Mouse (Mus musculus): ENCODE measurements around the gene Tuft1. TPM values are rescaled to one million over a fixed set of nuclear protein-coding genes. Genes with fewer than 3 reads are reported as not detected.

The Tuft1 gene
- polyA plus RNA-seq, 1 experiment from 2014 or later = 5.6 TPM

- no peak overlapping the region for H3K27ac ChIP-seq (ENCODE audit: low read length)
- no peaks in the 10 kb centered on the region for H3K36me3 ChIP-seq (ENCODE audit: control insufficient read depth, insufficient read depth)
- H3K9me3 ChIP-seq (ENCODE audit: control insufficient read depth, low read length) = no peaks in the 10 kb centered on the region
- WGBS = 81% methylated on average over 1 of the region's 1 CpGs
- H3K27me3 ChIP-seq (replicated peaks; ENCODE audit: control insufficient read depth, insufficient read depth, low read length) = no peaks in the 10 kb centered on the region
- H3K9ac ChIP-seq (replicated peaks; ENCODE audit: low read depth, low read length) = no peak overlapping the region
- H3K4me2 ChIP-seq (ENCODE audit: low read length) = no peak overlapping the region
- peaks cover 3% of the 10 kb centered on the region; the same call in 1 of the 2 replicates for H3K4me1 ChIP-seq (replicated peaks; ENCODE audit: control insufficient read depth, insufficient read depth, low read length)
- ATAC-seq = no peak
- no peak overlapping the region for H3K4me3 ChIP-seq (replicated peaks; ENCODE audit: low read length)
Observed at GRCm38 (mm10) chr3:94612274-94612673, 46.4 kb downstream of the Tuft1 start.

- H3K9ac ChIP-seq (replicated peaks; ENCODE audit: low read depth, low read length) = 0 out of 2 replicates have a peak overlapping the region, but pooled peaks have one; percentile 11
- H3K4me1 ChIP-seq (replicated peaks; ENCODE audit: control insufficient read depth, insufficient read depth, low read length) = peaks cover 3% of the 10 kb centered on the region; the same call in 1 of the 2 replicates
- no peak overlapping the region for H3K4me2 ChIP-seq (ENCODE audit: low read length)
Observed at GRCm38 (mm10) chr3:94611834-94612233, 46.8 kb downstream of the Tuft1 start.

GRCm38 (mm10) chr3:94611343-94611742 lies 47.3 kb downstream of the Tuft1 start:
- 48% methylated on average over 4 of the region's 4 CpGs for WGBS
- Histone ChIP-seq H3K4me1 (replicated peaks; ENCODE audit: control insufficient read depth, insufficient read depth, low read length) (peaks cover 3% of the 10 kb centered on the region; the same call in 1 of the 2 replicates), H3K9me3 (ENCODE audit: control insufficient read depth, low read length) (no peaks in the 10 kb centered on the region), H3K4me3 (replicated peaks; ENCODE audit: low read length) (no peak overlapping the region), H3K4me2 (ENCODE audit: low read length) (no peak overlapping the region), H3K36me3 (ENCODE audit: control insufficient read depth, insufficient read depth) (no peaks in the 10 kb centered on the region), H3K9ac (replicated peaks; ENCODE audit: low read depth, low read length) (0 out of 2 replicates have a peak overlapping the region, but pooled peaks have one; percentile 11), H3K27me3 (replicated peaks; ENCODE audit: control insufficient read depth, insufficient read depth, low read length) (no peaks in the 10 kb centered on the region), H3K27ac (ENCODE audit: low read length) (no peak overlapping the region)
- ATAC-seq = peak; percentile 69

More at GRCm38 (mm10) chr3:94611834-94612233, 46.8 kb downstream of the Tuft1 start:
- H3K4me3 ChIP-seq (replicated peaks; ENCODE audit: low read length) = no peak overlapping the region
- H3K9me3 ChIP-seq (ENCODE audit: control insufficient read depth, low read length) = no peaks in the 10 kb centered on the region
- H3K36me3 ChIP-seq (ENCODE audit: control insufficient read depth, insufficient read depth) = no peaks in the 10 kb centered on the region
- no peaks in the 10 kb centered on the region for H3K27me3 ChIP-seq (replicated peaks; ENCODE audit: control insufficient read depth, insufficient read depth, low read length)
- H3K27ac ChIP-seq (ENCODE audit: low read length) = no peak overlapping the region
- WGBS = 79% methylated on average over 5 of the region's 5 CpGs
- ATAC-seq = 0 out of 2 replicates have a peak, but pooled peaks have one; percentile 15

- no peaks in the 10 kb centered on the region for H3K27me3 ChIP-seq (replicated peaks; ENCODE audit: control insufficient read depth, insufficient read depth, low read length)
- WGBS = 76% methylated on average over 2 of the region's 2 CpGs
- H3K36me3 ChIP-seq (ENCODE audit: control insufficient read depth, insufficient read depth) = no peaks in the 10 kb centered on the region
- no peaks in the 10 kb centered on the region for H3K9me3 ChIP-seq (ENCODE audit: control insufficient read depth, low read length)
- H3K4me3 ChIP-seq (replicated peaks; ENCODE audit: low read length) = no peak overlapping the region
- no peak overlapping the region for H3K4me2 ChIP-seq (ENCODE audit: low read length)
- H3K9ac ChIP-seq (replicated peaks; ENCODE audit: low read depth, low read length) = no peak overlapping the region
- ATAC-seq = no peak
- H3K27ac ChIP-seq (ENCODE audit: low read length) = no peak overlapping the region
- H3K4me1 ChIP-seq (replicated peaks; ENCODE audit: control insufficient read depth, insufficient read depth, low read length) = peaks cover 3% of the 10 kb centered on the region; the same call in 1 of the 2 replicates
Observed at GRCm38 (mm10) chr3:94610581-94610980, 48.1 kb downstream of the Tuft1 start.

GRCm38 (mm10) chr3:94609621-94610020 lies 49.1 kb downstream of the Tuft1 start:
- no peaks in the 10 kb centered on the region for H3K36me3 ChIP-seq (ENCODE audit: control insufficient read depth, insufficient read depth)
- H3K27ac ChIP-seq (ENCODE audit: low read length) = no peak overlapping the region
- no peak overlapping the region for H3K4me3 ChIP-seq (replicated peaks; ENCODE audit: low read length)
- no peak for ATAC-seq
- H3K4me2 ChIP-seq (ENCODE audit: low read length) = no peak overlapping the region
- no peaks in the 10 kb centered on the region for H3K9me3 ChIP-seq (ENCODE audit: control insufficient read depth, low read length)
- peaks cover 3% of the 10 kb centered on the region; the same call in 1 of the 2 replicates for H3K4me1 ChIP-seq (replicated peaks; ENCODE audit: control insufficient read depth, insufficient read depth, low read length)
- H3K27me3 ChIP-seq (replicated peaks; ENCODE audit: control insufficient read depth, insufficient read depth, low read length) = no peaks in the 10 kb centered on the region
- 95% methylated on average over 3 of the region's 3 CpGs for WGBS
- H3K9ac ChIP-seq (replicated peaks; ENCODE audit: low read depth, low read length) = no peak overlapping the region

- 1% methylated on average over 4 of the region's 4 CpGs for WGBS
- no peaks in the 10 kb centered on the region for H3K9me3 ChIP-seq (ENCODE audit: control insufficient read depth, low read length)
- H3K36me3 ChIP-seq (ENCODE audit: control insufficient read depth, insufficient read depth) = no peaks in the 10 kb centered on the region
- ATAC-seq = peak; percentile 31; the same call in 1 of the 2 replicates
- 0 out of 2 replicates have a peak, but pooled peaks cover 2% of the 10 kb centered on the region for H3K4me1 ChIP-seq (replicated peaks; ENCODE audit: control insufficient read depth, insufficient read depth, low read length)
- H3K4me3 ChIP-seq (replicated peaks; ENCODE audit: low read length) = no peak overlapping the region
- H3K27me3 ChIP-seq (replicated peaks; ENCODE audit: control insufficient read depth, insufficient read depth, low read length) = no peaks in the 10 kb centered on the region
- H3K9ac ChIP-seq (replicated peaks; ENCODE audit: low read depth, low read length) = no peak overlapping the region
- H3K4me2 ChIP-seq (ENCODE audit: low read length) = no peak overlapping the region
- H3K27ac ChIP-seq (ENCODE audit: low read length) = no peak overlapping the region
Observed at GRCm38 (mm10) chr3:94601959-94602358, 56.7 kb downstream of the Tuft1 start.

GRCm38 (mm10) chr3:94597224-94597779 lies 61.4 kb downstream of the Tuft1 start:
- Histone ChIP-seq H3K9me3 (ENCODE audit: control insufficient read depth, low read length) (no peaks in the 10 kb centered on the region), H3K9ac (replicated peaks; ENCODE audit: low read depth, low read length) (no peak overlapping the region), H3K27ac (ENCODE audit: low read length) (no peak overlapping the region), H3K27me3 (replicated peaks; ENCODE audit: control insufficient read depth, insufficient read depth, low read length) (no peaks in the 10 kb centered on the region), H3K4me2 (ENCODE audit: low read length) (no peak overlapping the region), H3K36me3 (ENCODE audit: control insufficient read depth, insufficient read depth) (no peaks in the 10 kb centered on the region), H3K4me3 (replicated peaks; ENCODE audit: low read length) (no peak overlapping the region), H3K4me1 (replicated peaks; ENCODE audit: control insufficient read depth, insufficient read depth, low read length) (0 out of 2 replicates have a peak, but pooled peaks cover 2% of the 10 kb centered on the region)
- no peak for ATAC-seq
- 85% methylated on average over 3 of the region's 3 CpGs for WGBS

GRCm38 (mm10) chr3:94595871-94596287 lies 62.8 kb downstream of the Tuft1 start:
- Histone ChIP-seq H3K4me2 (ENCODE audit: low read length) (no peak overlapping the region), H3K9ac (replicated peaks; ENCODE audit: low read depth, low read length) (no peak overlapping the region), H3K27ac (ENCODE audit: low read length) (no peak overlapping the region), H3K27me3 (replicated peaks; ENCODE audit: control insufficient read depth, insufficient read depth, low read length) (no peaks in the 10 kb centered on the region), H3K4me3 (replicated peaks; ENCODE audit: low read length) (no peak overlapping the region), H3K36me3 (ENCODE audit: control insufficient read depth, insufficient read depth) (no peaks in the 10 kb centered on the region), H3K4me1 (replicated peaks; ENCODE audit: control insufficient read depth, insufficient read depth, low read length) (no peaks in the 10 kb centered on the region), H3K9me3 (ENCODE audit: control insufficient read depth, low read length) (no peaks in the 10 kb centered on the region)
- ATAC-seq = no peak
- WGBS = 95% methylated on average over 6 of the region's 6 CpGs

- no peak overlapping the region for H3K9ac ChIP-seq (replicated peaks; ENCODE audit: low read depth, low read length)
- H3K27me3 ChIP-seq (replicated peaks; ENCODE audit: control insufficient read depth, insufficient read depth, low read length) = no peaks in the 10 kb centered on the region
- no peaks in the 10 kb centered on the region for H3K36me3 ChIP-seq (ENCODE audit: control insufficient read depth, insufficient read depth)
- WGBS = 86% methylated on average over 5 of the region's 5 CpGs
- H3K9me3 ChIP-seq (ENCODE audit: control insufficient read depth, low read length) = no peaks in the 10 kb centered on the region
- H3K4me1 ChIP-seq (replicated peaks; ENCODE audit: control insufficient read depth, insufficient read depth, low read length) = no peaks in the 10 kb centered on the region
- H3K27ac ChIP-seq (ENCODE audit: low read length) = no peak overlapping the region
- no peak overlapping the region for H3K4me2 ChIP-seq (ENCODE audit: low read length)
- ATAC-seq = no peak
- no peak overlapping the region for H3K4me3 ChIP-seq (replicated peaks; ENCODE audit: low read length)
Observed at GRCm38 (mm10) chr3:94591066-94591465, 67.6 kb downstream of the Tuft1 start.
